Mouse (Mus musculus) erythroblast, embryonic 14.5 days (primary cell): ENCODE measurements around the gene Dnlz. TPM values are rescaled to one million over a fixed set of nuclear protein-coding genes. Genes with fewer than 3 reads are reported as not detected.

Experiments
- H3K27me3 ChIP-seq: 2 replicates; pipeline ENCODE4 v1.6.1; 2012; ENCODE audit warnings: inconsistent platforms; ENCODE audit not compliant: control insufficient read depth
- H3K36me3 ChIP-seq: 2 replicates; pipeline ENCODE4 v1.6.1; 2012; ENCODE audit warnings: mild to moderate bottlenecking, inconsistent platforms; ENCODE audit not compliant: control insufficient read depth
- H3K4me1 ChIP-seq: 2 replicates; pipeline ENCODE4 v1.6.1; 2012; ENCODE audit warnings: inconsistent platforms; ENCODE audit not compliant: control insufficient read depth
- H3K4me3 ChIP-seq: replicated peaks from 2 replicates; pipeline ENCODE3; 2012; ENCODE audit warnings: moderate library complexity, mild to moderate bottlenecking, inconsistent platforms
- H3K9me3 ChIP-seq: 2 replicates; pipeline ENCODE4 v1.6.1; 2012; ENCODE audit warnings: low read length, inconsistent platforms, mixed read lengths; ENCODE audit not compliant: control insufficient read depth
- GATA1 ChIP-seq: IDR thresholded peaks from 2 replicates; pipeline ENCODE4 v1.6.1; 2012; ENCODE audit warnings: low read length, inconsistent platforms, mixed read lengths
- TAL1 ChIP-seq: IDR thresholded peaks from 3 replicates; pipeline ENCODE4 v1.6.1; 2012; ENCODE audit warnings: low read length, inconsistent platforms, mixed read lengths
- polyA plus RNA-seq: library from polyadenylated mRNA; stranded (reverse); fragments of >175 nt; gene quantifications from 2 replicates; pipeline ENCODE4 v1.2.3, GENCODE M21; 2012

The Dnlz gene
- 1.4 TPM in 2 replicates for polyA plus RNA-seq

GRCm38 (mm10) chr2:26351358-26352290 lies at the start of gene Dnlz:
Gene Dnlz, minus strand, starts transcription at chr2:26352110.
- peak within 1 kb of the TSS; percentile 80 for H3K4me3 ChIP-seq
- H3K9me3 ChIP-seq = no peaks in the 10 kb centered on the region
- TF ChIP-seq TAL1 (no peak), GATA1 (no peak)
- H3K27me3 ChIP-seq = no peaks in the 10 kb centered on the region
- H3K4me1 ChIP-seq = peaks cover 32% of the 10 kb centered on the region
- peaks cover 22% of the 10 kb centered on the region for H3K36me3 ChIP-seq

DNA sequence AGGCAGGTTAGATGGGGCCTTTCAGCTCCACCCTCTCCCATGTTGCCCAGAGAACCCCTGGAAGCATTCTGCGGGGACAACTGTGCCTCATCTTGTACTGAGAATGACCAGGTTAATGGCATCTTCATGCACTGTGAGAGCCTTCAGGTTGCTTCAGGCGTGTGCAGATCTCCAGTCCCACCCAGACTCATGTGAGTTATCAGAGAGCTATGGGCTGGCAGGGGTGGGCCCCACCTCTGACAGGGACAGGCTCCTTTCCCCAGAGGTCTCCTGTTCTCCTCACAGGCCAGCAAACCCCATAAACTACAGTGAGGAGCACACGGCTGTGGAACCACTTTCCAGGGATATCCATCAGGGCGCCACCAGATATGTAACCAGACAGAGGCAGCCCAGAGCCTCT lies 49.1 kb upstream of the Dnlz start:
- Histone ChIP-seq H3K4me3 (no peak overlapping the region), H3K36me3 (peaks cover 85% of the 10 kb centered on the region), H3K9me3 (no peaks in the 10 kb centered on the region), H3K27me3 (no peaks in the 10 kb centered on the region), H3K4me1 (peaks cover 42% of the 10 kb centered on the region)
- no peak for TF ChIP-seq TAL1
- no peak for TF ChIP-seq GATA1

- H3K36me3 ChIP-seq = peaks cover 86% of the 10 kb centered on the region
- TF ChIP-seq TAL1 (no peak), GATA1 (no peak)
- H3K4me1 ChIP-seq = peaks cover 36% of the 10 kb centered on the region
- H3K9me3 ChIP-seq = no peaks in the 10 kb centered on the region
- H3K4me3 ChIP-seq = no peak overlapping the region
- no peaks in the 10 kb centered on the region for H3K27me3 ChIP-seq
Measured at GRCm38 (mm10) chr2:26400296-26400695, 48.4 kb upstream of the Dnlz start.

DNA sequence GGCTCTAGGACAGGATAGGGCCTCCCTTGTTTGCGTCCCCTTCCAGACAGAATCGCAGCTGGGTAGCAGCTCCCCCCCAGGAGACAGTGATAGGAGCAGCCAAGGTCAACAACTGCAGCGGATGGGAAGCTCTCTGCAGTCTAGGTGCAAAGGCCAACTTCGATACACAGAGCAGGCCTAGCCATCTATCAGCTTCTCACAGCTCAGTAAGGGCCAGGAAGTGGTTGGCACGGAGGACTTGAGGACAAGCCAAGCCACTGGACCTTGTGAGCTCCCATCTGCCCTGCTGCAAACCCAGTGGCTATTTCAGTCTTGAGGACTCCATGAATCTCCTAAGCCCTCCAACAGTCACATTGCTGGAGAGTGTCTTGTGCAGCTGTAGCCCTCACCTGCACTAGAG lies 47.7 kb upstream of the Dnlz start:
- no peak for TF ChIP-seq TAL1
- TF ChIP-seq GATA1 = no peak
- no peak overlapping the region for H3K4me3 ChIP-seq
- peaks cover 86% of the 10 kb centered on the region for H3K36me3 ChIP-seq
- H3K27me3 ChIP-seq = no peaks in the 10 kb centered on the region
- peaks cover 30% of the 10 kb centered on the region for H3K4me1 ChIP-seq
- no peaks in the 10 kb centered on the region for H3K9me3 ChIP-seq

DNA sequence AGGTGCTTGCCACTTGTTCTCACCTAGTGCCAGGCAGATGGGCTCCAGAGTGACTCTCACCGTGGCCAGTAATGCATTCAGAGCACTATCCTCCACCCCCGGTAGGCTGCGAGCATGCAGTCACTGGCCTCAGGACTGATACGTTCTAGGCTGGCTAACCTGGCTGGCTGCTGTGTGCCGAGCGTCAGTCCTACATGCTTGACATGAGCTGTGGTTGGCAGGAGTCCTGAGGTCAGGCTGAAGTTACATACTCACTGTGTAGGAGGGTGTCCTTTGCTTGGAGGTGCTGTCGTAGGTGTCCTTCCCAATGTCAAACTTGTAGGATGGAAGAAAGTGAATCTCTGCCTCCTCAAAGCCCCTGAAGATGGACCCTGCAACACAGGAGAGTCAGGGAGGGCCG lies 47.1 kb upstream of the Dnlz start:
- Histone ChIP-seq H3K27me3 (no peaks in the 10 kb centered on the region), H3K4me3 (no peak overlapping the region), H3K36me3 (peaks cover 91% of the 10 kb centered on the region), H3K4me1 (peaks cover 28% of the 10 kb centered on the region), H3K9me3 (no peaks in the 10 kb centered on the region)
- TF ChIP-seq GATA1 (no peak), TAL1 (no peak)

- no peaks in the 10 kb centered on the region for H3K9me3 ChIP-seq
- peaks cover 36% of the 10 kb centered on the region for H3K4me1 ChIP-seq
- H3K4me3 ChIP-seq = no peak overlapping the region
- H3K27me3 ChIP-seq = no peaks in the 10 kb centered on the region
- TF ChIP-seq GATA1 (no peak), TAL1 (no peak)
- peaks cover 78% of the 10 kb centered on the region for H3K36me3 ChIP-seq
Measured at GRCm38 (mm10) chr2:26391617-26392016, 39.7 kb upstream of the Dnlz start.

DNA sequence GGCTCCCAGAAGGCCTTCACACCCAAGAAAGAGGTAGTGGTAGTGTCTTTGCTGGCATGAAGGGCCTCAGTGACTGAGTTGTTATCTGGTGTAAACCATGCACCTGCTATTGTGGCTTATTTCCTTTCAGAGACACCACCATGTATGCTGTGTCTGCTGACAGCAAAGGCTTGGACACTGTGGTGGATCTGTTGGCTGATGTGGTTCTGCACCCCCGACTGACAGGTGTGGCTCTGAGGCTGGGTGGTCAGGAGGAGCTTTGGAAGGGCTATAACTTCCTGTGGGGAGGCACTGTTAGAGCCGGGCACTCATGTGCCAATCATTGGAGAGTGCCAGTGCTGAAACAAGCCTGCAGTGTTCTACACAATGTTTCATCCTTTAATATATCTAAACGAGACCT lies 39.0 kb upstream of the Dnlz start:
- TF ChIP-seq TAL1 (no peak), GATA1 (no peak)
- peak overlapping the region; percentile 28 for H3K4me3 ChIP-seq

DNA sequence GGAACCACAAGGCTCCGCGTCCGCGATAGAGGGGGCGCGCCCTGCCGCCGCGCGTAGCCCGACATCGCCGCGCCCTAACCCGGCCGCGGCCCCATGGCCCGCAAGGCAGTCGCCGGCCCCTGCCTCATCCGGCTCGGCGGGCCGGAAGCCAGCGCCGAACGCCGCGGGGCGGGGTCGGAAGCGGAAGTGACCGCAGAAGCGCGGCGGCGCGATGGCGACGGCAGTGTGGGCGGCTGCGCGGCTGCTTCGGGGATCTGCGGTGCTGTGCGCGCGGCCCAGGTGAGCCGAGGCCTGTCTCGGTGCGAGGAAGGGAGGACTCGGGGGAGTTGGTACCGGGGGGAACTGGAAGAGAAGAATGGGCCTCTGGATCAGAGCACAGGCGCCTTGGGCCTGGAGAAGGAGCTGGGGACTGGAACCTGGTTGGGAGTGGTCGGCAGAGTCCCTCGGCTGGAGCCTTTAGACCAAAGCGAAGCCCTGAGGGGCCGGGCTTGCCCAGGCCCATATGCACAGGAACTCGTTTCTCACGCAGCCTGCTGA lies 37.3 kb upstream of the Dnlz start, which contains the start of the genes Entr1 and Pmpca:
TSS of gene Entr1 (minus strand) at position 163 of the 537 bp plus-strand sequence.
TSS of gene Pmpca (plus strand) at position 186 of the 537 bp plus-strand sequence.
- H3K27me3 ChIP-seq = no peaks in the 10 kb centered on the region
- H3K4me1 ChIP-seq = peaks cover 38% of the 10 kb centered on the region
- peaks cover 78% of the 10 kb centered on the region for H3K36me3 ChIP-seq
- peak within 1 kb of the TSS; percentile 73 for H3K4me3 ChIP-seq
- TF ChIP-seq TAL1 = no peak
- no peak for TF ChIP-seq GATA1
- no peaks in the 10 kb centered on the region for H3K9me3 ChIP-seq

More for the DNA sequence above, 39.0 kb upstream of the Dnlz start:
- Histone ChIP-seq H3K4me1 (peaks cover 38% of the 10 kb centered on the region), H3K36me3 (peaks cover 78% of the 10 kb centered on the region), H3K9me3 (no peaks in the 10 kb centered on the region), H3K27me3 (no peaks in the 10 kb centered on the region)

DNA sequence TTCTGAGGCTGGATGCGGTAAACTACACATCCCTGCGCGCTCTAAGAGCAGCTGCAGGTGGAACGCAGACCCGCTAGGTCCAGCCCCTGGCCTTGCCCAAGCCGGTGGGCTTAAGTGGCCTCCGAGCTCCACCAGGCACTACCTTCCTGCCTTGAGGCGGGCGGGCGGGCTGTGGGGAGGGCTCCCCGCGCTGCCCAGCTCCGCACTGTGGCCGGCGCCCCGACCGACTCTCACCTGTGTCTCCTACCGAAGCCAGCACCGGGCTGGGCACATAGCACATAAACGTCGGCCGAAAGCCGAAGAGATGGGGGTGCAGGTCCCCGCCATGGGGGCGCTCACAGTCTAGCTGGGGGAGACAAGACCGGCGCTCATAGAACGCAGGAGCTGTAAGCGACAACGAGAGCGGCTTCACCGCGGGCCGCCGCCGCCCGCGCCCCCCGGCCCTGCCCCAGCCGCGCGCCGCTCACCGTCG lies 36.8 kb upstream of the Dnlz start:
- Histone ChIP-seq H3K9me3 (no peaks in the 10 kb centered on the region), H3K36me3 (peaks cover 78% of the 10 kb centered on the region), H3K4me1 (peaks cover 38% of the 10 kb centered on the region), H3K27me3 (no peaks in the 10 kb centered on the region), H3K4me3 (peak overlapping the region; percentile 73)
- TF ChIP-seq TAL1 (no peak), GATA1 (no peak)
